In genomic region chr12:3390577-3391262, GRCm38 (mm10) we compare ENCODE assay signal across 8 mouse cellular contexts. TPM values are rescaled to one million over a fixed set of nuclear protein-coding genes. Genes with fewer than 3 reads are reported as not detected.
DNase-seq lines count a peak whose midpoint lies in the region; ATAC-seq and TF ChIP-seq lines count a peak whose summit lies in the region.

No protein-coding gene starts in this region.

- H3K36me3 ChIP-seq in embryonic facial prominence, embryonic 11.5 days (replicated peaks; ENCODE audit: control insufficient read depth, insufficient read depth, low read depth, low read length), result peaks cover 4% of the 10 kb centered on the region
- H3K36me3 ChIP-seq in limb, embryonic 11.5 days (ENCODE audit: control insufficient read depth, insufficient read depth, low read length), result peaks cover 2% of the 10 kb centered on the region; the same call in 1 of the 2 replicates
- peaks cover 45% of the 10 kb centered on the region for H3K36me3 ChIP-seq in midbrain, embryonic 16.5 days (ENCODE audit: control insufficient read depth, insufficient read depth, low read length)
- no peaks in the 10 kb centered on the region for H3K36me3 ChIP-seq in spleen, adult 2 months (ENCODE audit: control insufficient read depth, insufficient read depth, low read length)

- TF ChIP-seq POLR2A in spleen, adult 2 months (IDR thresholded peaks at IDR 0.05; ENCODE audit: low read depth, low read length), result no peak

- H3K9ac ChIP-seq in embryonic facial prominence, embryonic 11.5 days (replicated peaks; ENCODE audit: low read length), result no peak overlapping the region
- H3K9ac ChIP-seq in limb, embryonic 11.5 days (ENCODE audit: low read length), result no peak overlapping the region
- no peak overlapping the region for H3K9ac ChIP-seq in midbrain, embryonic 16.5 days (ENCODE audit: low read depth, low read length)

- DNase-seq in 416B (ENCODE audit: low read depth), result peak; percentile 84
- peak; percentile 89 for DNase-seq in adrenal gland, postnatal 25 days
- peak; percentile 85 for DNase-seq in embryonic facial prominence, embryonic 11.5 days (ENCODE audit: low spot score)
- peak; percentile 72 to 89 for DNase-seq in heart, adult 18-20 months
- peak; percentile 41 to 65 for DNase-seq in kidney, adult 8-10 months
- DNase-seq in limb, embryonic 11.5 days (ENCODE audit: low spot score), result peak; percentile 89
- peak; percentile 36 to 74 for DNase-seq in spleen, adult 2 months (ENCODE audit: low read depth in 1 of 2, low spot score in 2 of 2)

- peak; percentile 94 for TF ChIP-seq CTCF in spleen, adult 2 months (IDR thresholded peaks at IDR 0.05; ENCODE audit: extremely low read depth, insufficient read depth, insufficient read length, insufficient replicate concordance)

- H3K27me3 ChIP-seq in embryonic facial prominence, embryonic 11.5 days (ENCODE audit: control insufficient read depth, insufficient read depth, low read length), result no peaks in the 10 kb centered on the region
- H3K27me3 ChIP-seq in limb, embryonic 11.5 days (ENCODE audit: control insufficient read depth, insufficient read depth, low read length), result no peaks in the 10 kb centered on the region
- H3K27me3 ChIP-seq in midbrain, embryonic 16.5 days (ENCODE audit: control insufficient read depth, insufficient read depth, low read depth, low read length), result no peaks in the 10 kb centered on the region
- H3K27me3 ChIP-seq in spleen, adult 2 months (ENCODE audit: control insufficient read depth, insufficient read depth, low read length), result no peaks in the 10 kb centered on the region

- 34% methylated on average over 12 of the region's 12 CpGs for WGBS in embryonic facial prominence, embryonic 11.5 days
- 32% methylated on average over 12 of the region's 12 CpGs for WGBS in limb, embryonic 11.5 days
- WGBS in midbrain, embryonic 16.5 days, result 28% methylated on average over 12 of the region's 12 CpGs
- 41% methylated on average over 12 of the region's 12 CpGs for WGBS in spleen, adult 2 months

- peak; percentile 36; the same call in 1 of the 2 replicates for ATAC-seq in embryonic facial prominence, embryonic 11.5 days (replicated peaks; ENCODE audit: insufficient number of reproducible peaks, low FRiP score, low TSS enrichment, low read depth)
- ATAC-seq in limb, embryonic 11.5 days (ENCODE audit: insufficient number of reproducible peaks, low FRiP score, low TSS enrichment, low read depth), result peak; percentile 28; the same call in 1 of the 2 replicates
- ATAC-seq in midbrain, embryonic 16.5 days, result peak; percentile 61; the same call in 1 of the 2 replicates

- H3K27ac ChIP-seq in embryonic facial prominence, embryonic 11.5 days (replicated peaks; ENCODE audit: low read depth, low read length), result no peak overlapping the region
- H3K27ac ChIP-seq in limb, embryonic 11.5 days (replicated peaks; ENCODE audit: low read depth, low read length), result no peak overlapping the region
- H3K27ac ChIP-seq in midbrain, embryonic 16.5 days (ENCODE audit: low read length), result no peak overlapping the region
- no peak overlapping the region for H3K27ac ChIP-seq in spleen, adult 2 months (ENCODE audit: insufficient read depth, low read length)

- no peaks in the 10 kb centered on the region for H3K9me3 ChIP-seq in embryonic facial prominence, embryonic 11.5 days (replicated peaks; ENCODE audit: control insufficient read depth, low read length)
- no peaks in the 10 kb centered on the region for H3K9me3 ChIP-seq in limb, embryonic 11.5 days (ENCODE audit: control insufficient read depth, low read length)
- no peaks in the 10 kb centered on the region for H3K9me3 ChIP-seq in midbrain, embryonic 16.5 days (replicated peaks; ENCODE audit: control insufficient read depth, low read length, poor library complexity, severe bottlenecking)

- no peaks in the 10 kb centered on the region for H3K4me1 ChIP-seq in embryonic facial prominence, embryonic 11.5 days (ENCODE audit: control insufficient read depth, insufficient read depth, low read length)
- no peaks in the 10 kb centered on the region for H3K4me1 ChIP-seq in limb, embryonic 11.5 days (ENCODE audit: control insufficient read depth, insufficient read depth, low read length)
- no peaks in the 10 kb centered on the region; the same call in 1 of the 2 replicates for H3K4me1 ChIP-seq in midbrain, embryonic 16.5 days (ENCODE audit: control insufficient read depth, insufficient read depth, low read length)
- H3K4me1 ChIP-seq in spleen, adult 2 months (ENCODE audit: control insufficient read depth, insufficient read depth, insufficient read length), result no peaks in the 10 kb centered on the region

- H3K4me3 ChIP-seq in embryonic facial prominence, embryonic 11.5 days (ENCODE audit: low read depth, low read length), result no peak overlapping the region
- H3K4me3 ChIP-seq in limb, embryonic 11.5 days (ENCODE audit: low read depth, low read length), result no peak overlapping the region
- no peak overlapping the region for H3K4me3 ChIP-seq in midbrain, embryonic 16.5 days (ENCODE audit: low read depth, low read length)
- H3K4me3 ChIP-seq in spleen, adult 2 months (ENCODE audit: extremely low read depth, insufficient read depth, insufficient read length), result no peak overlapping the region

- no peak overlapping the region for H3K4me2 ChIP-seq in embryonic facial prominence, embryonic 11.5 days (ENCODE audit: low read depth, low read length)
- no peak overlapping the region for H3K4me2 ChIP-seq in limb, embryonic 11.5 days (ENCODE audit: low read depth, severe bottlenecking)
- H3K4me2 ChIP-seq in midbrain, embryonic 16.5 days (ENCODE audit: low read length), result no peak overlapping the region

RNA-seq across cellular contexts. Expression of gene Kif3c, which starts 25.8 kb away (rescaled TPM):
- total RNA-seq in adrenal gland, postnatal 25 days (2021), result 27.4 and 31.2 TPM in 2 replicates
- polyA plus RNA-seq in embryonic facial prominence, embryonic 11.5 days (2014; fragmentation: Nextera tagmentation; extraction: Ambion mirVana), result 16.1 and 17.1 TPM in 2 replicates
- total RNA-seq in heart, adult 18-20 months (2021), result 1 to 10 TPM; 5.4 to 6.4 TPM
- 16.5 and 17.9 TPM in 2 replicates for polyA plus RNA-seq in limb, embryonic 11.5 days (2014; fragmentation: Nextera tagmentation; extraction: Ambion mirVana)
- polyA plus RNA-seq in midbrain, embryonic 16.5 days (2015; fragmentation: Nextera tagmentation; extraction: Ambion mirVana), result 94.5 and 96.7 TPM in 2 replicates
- polyA plus RNA-seq in spleen, adult 2 months (2012; rRNA removed), result 3.4 and 3.5 TPM in 2 replicates

RNA-seq across cellular contexts. Expression of gene Asxl2, which starts 35.9 kb away (rescaled TPM):
- 41.6 and 46.5 TPM in 2 replicates for total RNA-seq in adrenal gland, postnatal 25 days (2021)
- polyA plus RNA-seq in embryonic facial prominence, embryonic 11.5 days (2014; fragmentation: Nextera tagmentation; extraction: Ambion mirVana), result 12.7 and 13.6 TPM in 2 replicates
- 10 to 100 TPM; 19.0 to 20.6 TPM for total RNA-seq in heart, adult 18-20 months (2021)
- polyA plus RNA-seq in limb, embryonic 11.5 days (2014; fragmentation: Nextera tagmentation; extraction: Ambion mirVana), result 18.0 and 19.0 TPM in 2 replicates
- polyA plus RNA-seq in midbrain, embryonic 16.5 days (2015; fragmentation: Nextera tagmentation; extraction: Ambion mirVana), result 10.9 and 13.0 TPM in 2 replicates
- polyA plus RNA-seq in spleen, adult 2 months (2012; rRNA removed), result 7.1 and 7.7 TPM in 2 replicates
